Mouse (Mus musculus) cortical plate, adult 2 months (tissue): ENCODE measurements around the gene Wdr66.

Experiments
- CTCF ChIP-seq: fragments of 200-500 bp; IDR thresholded peaks from 2 replicates; pipeline ENCODE4 v1.5.1; 2011; ENCODE audit warnings: mild to moderate bottlenecking, control low read depth, low read length; ENCODE audit not compliant: insufficient read depth; ENCODE audit errors: extremely low read depth
- POLR2A ChIP-seq: fragments of 200-500 bp; IDR thresholded peaks from 2 replicates; pipeline ENCODE4 v1.6.1; 2011; ENCODE audit warnings: mild to moderate bottlenecking, low read length, control low read depth; ENCODE audit not compliant: insufficient read depth; ENCODE audit errors: extremely low read depth

DNA sequence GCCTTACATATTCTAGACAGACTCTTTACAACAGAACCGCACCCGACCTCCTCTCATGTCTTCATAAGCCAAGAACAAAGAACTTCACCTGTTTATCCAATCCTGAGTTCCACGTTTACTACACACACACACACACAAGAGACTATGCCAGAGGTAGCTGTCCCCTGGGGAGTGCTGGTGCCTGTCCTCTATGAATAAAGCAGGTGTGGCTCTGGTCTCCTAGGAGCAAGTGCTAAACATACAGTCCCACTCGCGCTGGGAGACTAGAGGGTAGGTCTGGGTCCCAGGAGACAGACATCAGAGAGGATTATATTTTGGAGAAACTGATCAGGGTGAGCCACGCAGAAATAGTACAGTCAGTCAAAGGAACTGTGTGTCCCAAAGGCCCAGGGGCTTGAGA, 81.7 kb downstream of the Wdr66 start:
- no peak for TF ChIP-seq POLR2A
- TF ChIP-seq CTCF, result no peak
